Mouse (Mus musculus) heart, postnatal 25 days (tissue): ENCODE results near the gene Wfdc8. TPM values are rescaled to one million over a fixed set of nuclear protein-coding genes. Genes with fewer than 3 reads are reported as not detected.
"Not testable (repeated sequence)": the region's sequence is repeated elsewhere in the genome, so short reads cannot be mapped to it uniquely, and the experiment has no call there.

Experiments used
- DNase-seq: peaks from one replicate; pipeline ENCODE4 v3.0.0; 2022; ENCODE audit warnings: low spot score
- intact Hi-C: fragments of 180-260 bp; cut with DNase I; formaldehyde crosslinking; loops from one replicate; pipeline ENCODE4 v1.15.1; 2025
- total RNA-seq, 2 experiments: library from RNA; stranded (reverse); gene quantifications; 2 replicates each; pipeline ENCODE4 v1.2.3; 2021

Wfdc8 gene
- total RNA-seq: not detected

- intact Hi-C loops: not testable (repeated sequence)
- DNase-seq: peak; percentile 10
Observed at GRCm38 (mm10) chr2:164613471-164613870, at the start of gene Wfdc8, which contains the start of gene Wfdc6b. TSS of gene Wfdc8 (minus strand) at chr2:164613626. TSS of gene Wfdc6b (plus strand) at chr2:164613522.

GRCm38 (mm10) chr2:164656483-164656882 is 43.1 kb upstream of the Wfdc8 start, which contains the start of gene Wfdc9:
TSS of gene Wfdc9 (minus strand) at chr2:164656583.
- intact Hi-C loops: no loop called here
- DNase-seq: no peak

GRCm38 (mm10) chr2:164655858-164656257 is 42.4 kb upstream of the Wfdc8 start, which contains the start of gene Wfdc10:
TSS of gene Wfdc10 (plus strand) at chr2:164656046.
- intact Hi-C loops: no loop called here
- no peak for DNase-seq

- intact Hi-C loops: no loop called here
- DNase-seq: no peak
Observed at GRCm38 (mm10) chr2:164641881-164642673, 28.7 kb upstream of the Wfdc8 start.

GRCm38 (mm10) chr2:164641129-164641528 is 27.7 kb upstream of the Wfdc8 start:
- DNase-seq: no peak
- intact Hi-C loops: no loop called here

- intact Hi-C loops: no loop called here
- no peak for DNase-seq
Observed at GRCm38 (mm10) chr2:164638696-164639095, 25.3 kb upstream of the Wfdc8 start, which contains the start of gene Wfdc16. TSS of gene Wfdc16 (minus strand) at chr2:164638796.

GRCm38 (mm10) chr2:164635266-164635665 is 21.8 kb upstream of the Wfdc8 start:
- DNase-seq: no peak
- intact Hi-C loops: no loop called here

GRCm38 (mm10) chr2:164621775-164622174 is 8.3 kb upstream of the Wfdc8 start:
- intact Hi-C loops: no loop called here

GRCm38 (mm10) chr2:164619050-164619449 is 5.6 kb upstream of the Wfdc8 start:
- intact Hi-C loops: no loop called here
- no peak for DNase-seq

More at GRCm38 (mm10) chr2:164621775-164622174, 8.3 kb upstream of the Wfdc8 start:
- no peak for DNase-seq

GRCm38 (mm10) chr2:164615386-164615785 is 2.0 kb upstream of the Wfdc8 start:
- intact Hi-C loops: no loop called here
- no peak for DNase-seq

- DNase-seq: no peak
- intact Hi-C loops: no loop called here
Observed at GRCm38 (mm10) chr2:164608781-164609180, 4.6 kb downstream of the Wfdc8 start.

- no peak for DNase-seq
- intact Hi-C loops: no loop called here
Observed at GRCm38 (mm10) chr2:164604411-164604810, 9.0 kb downstream of the Wfdc8 start.

GRCm38 (mm10) chr2:164603482-164603881 is 9.9 kb downstream of the Wfdc8 start:
- intact Hi-C loops: no loop called here
- DNase-seq: no peak

- DNase-seq: no peak
- intact Hi-C loops: no loop called here
Observed at GRCm38 (mm10) chr2:164600179-164600578, 13.2 kb downstream of the Wfdc8 start.

GRCm38 (mm10) chr2:164593494-164593893 is 19.9 kb downstream of the Wfdc8 start, which contains the start of gene Eppin:
TSS of gene Eppin (minus strand) at chr2:164593594.
- no peak for DNase-seq
- intact Hi-C loops: loop anchor here (1.0 to 5.0 kb wide), 2 partner anchors 133 to 209 kb away; partner anchors contain the start of gene Acot8

GRCm38 (mm10) chr2:164592014-164592413 is 21.4 kb downstream of the Wfdc8 start:
- no peak for DNase-seq
- intact Hi-C loops: loop anchor here (5.0 kb wide), 1 partner anchor 210 kb away; the partner anchor contains the start of gene Acot8

- DNase-seq, intact Hi-C loops: not testable (repeated sequence)
Observed at GRCm38 (mm10) chr2:164585025-164585725, 28.3 kb downstream of the Wfdc8 start, which contains the start of gene Wfdc6a. TSS of gene Wfdc6a (minus strand) at chr2:164585447.

GRCm38 (mm10) chr2:164573359-164573758 is 40.1 kb downstream of the Wfdc8 start, which contains the start of gene Spint3:
TSS of gene Spint3 (minus strand) at chr2:164573459.
- DNase-seq, intact Hi-C loops: not testable (repeated sequence)

- no peak for DNase-seq
- intact Hi-C loops: no loop called here
Observed at GRCm38 (mm10) chr2:164567460-164567859, 46.0 kb downstream of the Wfdc8 start.

- intact Hi-C loops: no loop called here
- DNase-seq: no peak
Observed at GRCm38 (mm10) chr2:164566997-164567396, 46.4 kb downstream of the Wfdc8 start.
